Mouse (Mus musculus): ENCODE measurements around the gene Pigk. TPM values are rescaled to one million over a fixed set of nuclear protein-coding genes. Genes with fewer than 3 reads are reported as not detected.
A peak's percentile ranks its signal among the peaks of the same experiment; 100 is the strongest.

Pigk gene
- polyA plus RNA-seq, 1 experiment from 2014 or later = 36.0 TPM

DNA sequence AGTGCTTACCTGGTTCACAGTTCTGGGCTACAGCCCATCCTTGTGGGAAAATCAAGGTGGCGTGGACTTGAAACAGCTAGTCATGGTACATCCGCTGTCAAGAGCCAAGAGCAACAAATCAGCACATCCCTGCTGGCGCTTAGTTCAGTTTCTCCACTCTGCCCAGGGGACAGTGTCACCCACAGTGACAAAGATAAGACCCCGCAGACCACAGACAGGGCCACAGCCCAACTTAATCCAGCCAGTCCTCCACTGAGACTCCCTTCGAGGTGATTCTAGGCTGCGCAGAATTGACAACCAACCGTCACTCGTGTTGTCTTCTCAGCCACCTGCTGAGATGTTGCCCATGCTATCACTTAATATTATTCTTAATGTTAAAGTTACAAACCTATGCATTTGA is 211.5 kb downstream of the Pigk start:
- no peak overlapping the region for H3K4me3 ChIP-seq
- H3K27ac ChIP-seq (replicated peaks) = no peak overlapping the region
- H3K9me3 ChIP-seq (replicated peaks) = no peaks in the 10 kb centered on the region
- H3K36me3 ChIP-seq = no peaks in the 10 kb centered on the region
- no peaks in the 10 kb centered on the region for H3K27me3 ChIP-seq (ENCODE audit: low read depth, poor library complexity, severe bottlenecking)
- H3K4me1 ChIP-seq = peaks cover 9% of the 10 kb centered on the region; the same call in 1 of the 2 replicates
- WGBS = 90% methylated on average over 8 of the region's 8 CpGs
- no peak for DNase-seq (ENCODE audit: low spot score)

DNA sequence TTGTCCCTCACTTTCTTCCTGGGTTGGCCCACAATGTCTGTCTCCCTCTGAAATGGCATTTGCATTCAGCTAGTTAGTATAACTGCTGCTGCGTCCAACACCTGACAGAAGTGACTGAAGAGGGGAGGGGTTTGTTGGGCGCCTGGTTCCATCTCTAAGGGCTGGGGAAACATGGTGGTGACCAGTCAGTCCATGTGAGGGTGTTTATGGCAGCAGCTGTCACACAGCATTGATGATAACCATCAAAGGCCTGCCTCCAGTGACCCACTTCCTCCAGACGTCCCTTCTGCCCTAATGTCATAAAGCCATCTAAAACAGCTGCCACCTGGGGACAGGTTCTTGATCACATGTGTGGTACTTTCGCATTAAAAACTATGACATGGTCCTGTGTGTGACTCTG is 212.3 kb downstream of the Pigk start:
- 82% methylated on average over 4 of the region's 4 CpGs for WGBS
- H3K4me1 ChIP-seq = peaks cover 9% of the 10 kb centered on the region; the same call in 1 of the 2 replicates
- no peak for DNase-seq (ENCODE audit: low spot score)

DNA sequence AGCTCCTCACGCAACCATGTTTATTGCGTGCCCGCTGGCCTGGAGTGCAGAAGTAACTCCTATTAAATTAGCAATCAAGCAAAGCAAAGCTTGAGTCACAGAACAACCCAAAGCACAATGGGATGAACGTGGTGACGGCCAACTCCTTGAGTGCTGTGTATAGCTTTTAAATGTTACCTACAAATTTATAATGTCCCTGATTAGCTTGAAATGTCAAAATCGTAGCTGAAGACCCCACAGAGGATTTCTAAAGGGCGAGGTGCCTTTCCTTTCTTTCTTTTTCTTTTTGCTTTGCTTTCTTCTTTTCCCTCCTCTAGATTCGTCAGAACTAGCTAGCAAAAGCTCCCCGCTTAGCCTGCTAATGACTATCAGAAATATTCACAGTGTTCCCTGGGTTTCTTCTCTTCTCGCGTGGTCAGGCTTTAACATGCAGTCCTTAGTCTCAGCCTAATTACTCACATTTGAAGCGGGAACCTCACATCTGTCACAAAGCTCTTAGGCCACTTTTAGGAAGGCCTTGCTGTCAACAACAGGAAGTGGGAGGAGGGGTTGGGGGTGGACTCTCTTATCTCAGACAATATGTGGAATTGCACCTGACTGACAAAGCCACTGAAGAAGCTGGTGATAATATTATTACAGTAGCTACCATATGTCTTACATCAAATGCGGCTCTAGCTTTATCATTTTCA is 214.5 kb downstream of the Pigk start:
- WGBS = 78% methylated on average over 13 of the region's 13 CpGs
- H3K9me3 ChIP-seq (replicated peaks) = no peaks in the 10 kb centered on the region
- no peak for DNase-seq (ENCODE audit: low spot score)
- no peaks in the 10 kb centered on the region for H3K36me3 ChIP-seq
- no peak overlapping the region for H3K27ac ChIP-seq (replicated peaks)
- peaks cover 9% of the 10 kb centered on the region; the same call in 1 of the 2 replicates for H3K4me1 ChIP-seq
- no peak overlapping the region for H3K4me3 ChIP-seq
- no peaks in the 10 kb centered on the region for H3K27me3 ChIP-seq (ENCODE audit: low read depth, poor library complexity, severe bottlenecking)

More for the DNA sequence above, 212.3 kb downstream of the Pigk start:
- Histone ChIP-seq H3K9me3 (replicated peaks) (no peaks in the 10 kb centered on the region), H3K27me3 (ENCODE audit: low read depth, poor library complexity, severe bottlenecking) (no peaks in the 10 kb centered on the region), H3K36me3 (no peaks in the 10 kb centered on the region), H3K4me3 (no peak overlapping the region), H3K27ac (replicated peaks) (no peak overlapping the region)

DNA sequence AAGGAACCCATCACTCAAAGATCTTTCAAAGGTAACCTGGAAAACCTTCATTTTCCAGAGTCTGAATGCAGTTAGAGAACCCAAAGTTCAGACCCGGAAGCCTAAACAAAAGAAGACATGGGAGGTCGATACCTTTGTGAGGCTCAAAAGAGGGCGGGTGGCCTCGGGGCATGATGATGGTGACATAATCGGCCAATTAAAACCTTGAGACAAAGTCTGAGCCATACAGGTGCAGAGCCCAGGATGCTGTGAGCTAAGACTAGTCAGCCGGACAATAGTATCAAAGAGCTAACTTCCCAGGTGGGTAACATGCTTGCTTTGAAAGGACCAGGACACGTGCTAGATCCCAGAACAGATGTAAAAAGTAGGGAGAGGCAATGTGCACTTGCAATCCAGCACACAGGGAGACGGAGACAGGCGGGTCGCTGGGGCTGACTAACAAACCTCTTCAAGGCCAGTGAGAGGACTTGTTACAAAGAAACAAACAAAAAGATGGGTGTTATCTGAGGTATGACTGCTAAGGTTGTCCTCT is 215.4 kb downstream of the Pigk start:
- Histone ChIP-seq H3K36me3 (no peaks in the 10 kb centered on the region), H3K27me3 (ENCODE audit: low read depth, poor library complexity, severe bottlenecking) (no peaks in the 10 kb centered on the region), H3K9me3 (replicated peaks) (no peaks in the 10 kb centered on the region), H3K4me3 (no peak overlapping the region), H3K4me1 (peaks cover 9% of the 10 kb centered on the region; the same call in 1 of the 2 replicates), H3K27ac (replicated peaks) (no peak overlapping the region)
- DNase-seq (ENCODE audit: low spot score) = no peak
- 75% methylated on average over 10 of the region's 10 CpGs for WGBS

GRCm38 (mm10) chr3:152929788-152930281 is 215.9 kb downstream of the Pigk start:
- Histone ChIP-seq H3K9me3 (replicated peaks) (no peaks in the 10 kb centered on the region), H3K4me3 (no peak overlapping the region), H3K27ac (replicated peaks) (no peak overlapping the region), H3K4me1 (peaks cover 9% of the 10 kb centered on the region; the same call in 1 of the 2 replicates), H3K36me3 (no peaks in the 10 kb centered on the region), H3K27me3 (ENCODE audit: low read depth, poor library complexity, severe bottlenecking) (no peaks in the 10 kb centered on the region)
- WGBS = 83% methylated on average over 7 of the region's 7 CpGs
- no peak for DNase-seq (ENCODE audit: low spot score)

GRCm38 (mm10) chr3:152931354-152931753 is 217.5 kb downstream of the Pigk start:
- Histone ChIP-seq H3K4me1 (peaks cover 5% of the 10 kb centered on the region; the same call in 1 of the 2 replicates), H3K4me3 (no peak overlapping the region), H3K9me3 (replicated peaks) (no peaks in the 10 kb centered on the region), H3K27me3 (ENCODE audit: low read depth, poor library complexity, severe bottlenecking) (no peaks in the 10 kb centered on the region), H3K27ac (replicated peaks) (no peak overlapping the region), H3K36me3 (no peaks in the 10 kb centered on the region)
- DNase-seq (ENCODE audit: low spot score) = no peak
- WGBS = 82% methylated on average over 3 of the region's 3 CpGs

DNA sequence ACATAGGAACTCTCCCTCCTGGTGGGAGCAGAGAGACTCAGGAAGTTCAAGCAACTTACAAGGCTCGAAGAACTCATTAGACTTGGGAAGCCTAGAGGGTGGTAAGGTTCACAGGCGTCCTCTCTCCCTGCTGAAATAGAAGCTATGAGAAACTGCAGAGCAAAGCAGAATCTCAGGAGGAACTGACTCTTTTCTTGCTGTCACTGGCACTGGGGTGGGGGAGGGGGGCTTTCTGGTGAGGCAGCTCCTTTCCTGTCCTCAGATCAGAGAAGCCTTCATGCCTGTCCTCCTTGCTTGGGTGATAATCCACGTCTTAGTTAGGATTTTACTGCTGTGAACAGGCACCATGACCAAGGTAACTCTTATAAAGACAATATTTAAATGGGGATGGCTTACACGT is 218.2 kb downstream of the Pigk start:
- no peak overlapping the region for H3K4me3 ChIP-seq
- DNase-seq (ENCODE audit: low spot score) = no peak
- H3K4me1 ChIP-seq = peaks cover 5% of the 10 kb centered on the region; the same call in 1 of the 2 replicates
- no peaks in the 10 kb centered on the region for H3K27me3 ChIP-seq (ENCODE audit: low read depth, poor library complexity, severe bottlenecking)
- H3K27ac ChIP-seq (replicated peaks) = no peak overlapping the region
- H3K9me3 ChIP-seq (replicated peaks) = no peaks in the 10 kb centered on the region
- WGBS = 78% methylated on average over 4 of the region's 4 CpGs
- H3K36me3 ChIP-seq = no peaks in the 10 kb centered on the region

DNA sequence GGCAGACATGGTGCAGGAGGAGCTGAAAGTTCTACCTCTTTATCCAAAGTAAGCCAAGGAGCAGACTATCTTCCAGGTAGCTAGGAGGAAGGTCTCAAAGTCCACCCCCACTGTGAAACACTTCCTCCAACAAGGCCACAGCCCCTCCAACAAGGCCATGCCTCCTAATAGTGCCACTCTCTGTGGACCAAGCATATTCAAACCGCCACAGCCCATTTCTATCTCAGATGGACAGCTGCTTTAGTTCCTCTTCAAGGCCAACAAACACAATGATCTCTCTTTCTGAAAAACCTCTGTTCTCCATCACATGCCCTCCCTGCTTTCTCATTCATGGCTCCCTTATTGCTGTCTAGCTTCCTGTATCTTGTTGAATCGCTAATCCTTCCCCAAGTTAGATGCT is 218.6 kb downstream of the Pigk start:
- 92% methylated on average over 2 of the region's 2 CpGs for WGBS
- no peak for DNase-seq (ENCODE audit: low spot score)

DNA sequence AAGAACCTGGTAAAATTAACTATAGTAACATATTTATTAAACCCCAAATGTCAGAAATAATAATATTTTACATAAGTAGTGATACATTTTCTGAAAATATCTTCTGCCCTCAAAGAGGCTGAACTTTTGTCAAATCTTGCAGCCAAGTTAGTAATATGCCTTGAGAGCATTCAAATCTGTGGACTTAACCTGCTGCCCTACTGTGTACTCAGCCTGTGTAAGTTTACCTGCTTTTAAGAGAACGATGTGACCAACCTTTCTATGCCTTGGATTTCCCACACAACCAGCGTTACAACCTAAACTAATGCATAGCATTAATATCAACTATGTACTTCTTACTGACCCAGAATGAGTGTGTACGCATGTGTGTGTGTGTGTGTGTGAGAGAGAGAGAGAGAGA is 219.8 kb downstream of the Pigk start:
- Histone ChIP-seq H3K27ac (replicated peaks) (no peak overlapping the region), H3K27me3 (ENCODE audit: low read depth, poor library complexity, severe bottlenecking) (no peaks in the 10 kb centered on the region), H3K4me1 (no peaks in the 10 kb centered on the region), H3K4me3 (no peak overlapping the region), H3K36me3 (no peaks in the 10 kb centered on the region), H3K9me3 (replicated peaks) (no peaks in the 10 kb centered on the region)
- no peak for DNase-seq (ENCODE audit: low spot score)
- 96% methylated on average over 3 of the region's 3 CpGs for WGBS

More for the DNA sequence above, 218.6 kb downstream of the Pigk start:
- no peak overlapping the region for H3K27ac ChIP-seq (replicated peaks)
- no peaks in the 10 kb centered on the region for H3K36me3 ChIP-seq
- H3K4me3 ChIP-seq = no peak overlapping the region
- 0 out of 2 replicates have a peak, but pooled peaks cover 5% of the 10 kb centered on the region for H3K4me1 ChIP-seq
- no peaks in the 10 kb centered on the region for H3K9me3 ChIP-seq (replicated peaks)
- H3K27me3 ChIP-seq (ENCODE audit: low read depth, poor library complexity, severe bottlenecking) = no peaks in the 10 kb centered on the region

- H3K27ac ChIP-seq (replicated peaks) = no peak overlapping the region
- H3K4me3 ChIP-seq = no peak overlapping the region
- no peaks in the 10 kb centered on the region for H3K4me1 ChIP-seq
- DNase-seq (ENCODE audit: low spot score) = no peak
- WGBS = 91% methylated on average over 3 of the region's 3 CpGs
- H3K27me3 ChIP-seq (ENCODE audit: low read depth, poor library complexity, severe bottlenecking) = no peaks in the 10 kb centered on the region
- no peaks in the 10 kb centered on the region for H3K9me3 ChIP-seq (replicated peaks)
- no peaks in the 10 kb centered on the region for H3K36me3 ChIP-seq
Measured at GRCm38 (mm10) chr3:152936313-152936712, 222.4 kb downstream of the Pigk start.

- Histone ChIP-seq H3K36me3 (no peaks in the 10 kb centered on the region), H3K27me3 (ENCODE audit: low read depth, poor library complexity, severe bottlenecking) (no peaks in the 10 kb centered on the region), H3K9me3 (replicated peaks) (no peaks in the 10 kb centered on the region), H3K4me3 (no peak overlapping the region), H3K4me1 (peaks cover 27% of the 10 kb centered on the region), H3K27ac (replicated peaks) (no peak overlapping the region)
- no peak for DNase-seq (ENCODE audit: low spot score)
- 92% methylated on average over 5 of the region's 5 CpGs for WGBS
Measured at GRCm38 (mm10) chr3:152941671-152942070, 227.8 kb downstream of the Pigk start.

- peak; percentile 22 for DNase-seq (ENCODE audit: low spot score)
- Histone ChIP-seq H3K4me1 (peaks cover 27% of the 10 kb centered on the region), H3K27me3 (ENCODE audit: low read depth, poor library complexity, severe bottlenecking) (no peaks in the 10 kb centered on the region), H3K27ac (replicated peaks) (peak overlapping the region; percentile 17; the same call in 1 of the 2 replicates), H3K9me3 (replicated peaks) (no peaks in the 10 kb centered on the region), H3K4me3 (no peak overlapping the region), H3K36me3 (no peaks in the 10 kb centered on the region)
- 69% methylated on average over 11 of the region's 11 CpGs for WGBS
Measured at GRCm38 (mm10) chr3:152942985-152943384, 229.1 kb downstream of the Pigk start.

GRCm38 (mm10) chr3:152944766-152945165 is 230.9 kb downstream of the Pigk start:
- Histone ChIP-seq H3K4me1 (peaks cover 27% of the 10 kb centered on the region), H3K4me3 (no peak overlapping the region), H3K9me3 (replicated peaks) (no peaks in the 10 kb centered on the region), H3K36me3 (no peaks in the 10 kb centered on the region), H3K27me3 (ENCODE audit: low read depth, poor library complexity, severe bottlenecking) (no peaks in the 10 kb centered on the region), H3K27ac (replicated peaks) (no peak overlapping the region)
- DNase-seq (ENCODE audit: low spot score) = no peak
- WGBS = 87% methylated on average over 3 of the region's 3 CpGs

All from midbrain, embryonic 10.5 days (tissue).